Mouse (Mus musculus) common myeloid progenitor, adult 5-6 weeks (primary cell): ENCODE measurements around the gene Gm6902. TPM values are rescaled to one million over a fixed set of nuclear protein-coding genes. Genes with fewer than 3 reads are reported as not detected.
"Not testable (repeated sequence)": the region's sequence is repeated elsewhere in the genome, so short reads cannot be mapped to it uniquely, and the experiment has no call there.

Source experiments
- ATAC-seq: replicated peaks from 2 replicates; pipeline ENCODE4 v1.8.0; 2016; ENCODE audit warnings: low read depth, mild to moderate bottlenecking, moderate TSS enrichment, inconsistent platforms; ENCODE audit not compliant: poor library complexity, severe bottlenecking
- total RNA-seq: library from RNA; stranded (forward); fragments of 200-1000, 187-1606 nt; gene quantifications from 2 replicates; pipeline ENCODE4 v1.2.3, GENCODE M21; 2017

The Gm6902 gene
- not detected in 2 replicates for total RNA-seq

DNA sequence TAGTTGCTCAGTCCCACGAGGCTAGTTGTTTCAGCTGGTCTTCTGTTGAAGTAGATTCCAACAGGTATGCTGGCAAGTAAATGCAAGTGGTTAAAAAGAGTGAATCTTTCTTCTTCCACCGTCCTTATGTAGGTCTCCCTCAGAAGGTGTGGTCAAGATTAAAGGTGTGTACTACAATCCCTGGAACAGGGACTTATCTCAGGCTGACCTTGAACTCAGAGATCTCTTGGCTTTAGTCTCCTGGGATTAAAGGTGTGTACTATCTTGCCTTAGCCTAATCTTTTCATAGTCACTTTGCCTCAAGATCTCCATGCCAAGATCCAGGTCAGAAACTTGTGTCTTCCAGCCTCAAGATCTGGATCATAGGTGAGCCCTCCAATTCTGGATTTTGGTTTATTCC is at the start of gene Gm6902:
Gene Gm6902 (minus strand): TSS at position 101 of the 400 bp plus-strand sequence.
- ATAC-seq = not testable (repeated sequence)

DNA sequence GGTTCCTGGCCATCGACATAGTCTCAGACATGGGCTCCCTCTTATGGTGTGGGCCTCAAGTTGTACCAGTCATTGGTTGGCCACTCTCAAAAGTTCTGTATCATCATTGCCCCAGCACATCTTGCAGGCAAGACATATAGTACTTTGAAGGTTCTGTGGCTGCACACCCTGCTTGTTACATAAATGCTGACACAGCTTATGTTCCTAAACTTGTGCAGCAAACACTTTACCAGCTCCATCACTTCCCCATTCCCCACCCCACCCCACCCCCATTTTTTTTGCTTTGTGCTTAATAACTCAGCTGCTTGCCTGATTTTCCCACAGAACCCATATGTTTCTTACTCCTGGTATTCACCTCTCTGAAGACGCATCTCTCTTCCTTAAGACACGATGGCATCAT is 22.2 kb upstream of the Gm6902 start, which contains the start of gene Nlrp4e:
Gene Nlrp4e (plus strand): TSS at position 301 of the 400 bp plus-strand sequence.
- not testable (repeated sequence) for ATAC-seq

DNA sequence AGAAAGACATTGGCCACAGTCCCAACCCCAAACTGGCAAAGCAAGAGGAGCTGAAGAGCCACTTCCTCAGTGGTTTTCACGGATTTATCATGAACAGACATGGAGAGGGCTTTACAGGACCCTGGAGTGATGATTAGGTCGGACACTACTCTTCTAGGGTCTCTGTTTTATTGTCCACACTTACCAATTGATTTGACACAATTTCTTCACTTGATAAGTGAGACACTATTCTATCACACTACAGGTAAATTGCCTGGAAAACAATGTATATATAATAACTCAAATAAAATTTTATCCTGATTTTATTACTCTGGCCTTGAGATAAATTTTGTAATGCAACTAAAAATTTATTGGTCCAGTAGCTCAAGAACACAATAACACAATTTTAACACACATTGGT is 27.1 kb downstream of the Gm6902 start, which contains the start of gene Vmn1r166:
Gene Vmn1r166 (minus strand): TSS at position 101 of the 400 bp plus-strand sequence.
- ATAC-seq = not testable (repeated sequence)

Other genes with a start within 250 kb of the Gm6902 start
- gene Vmn1r163, start 223.4 kb downstream of the Gm6902 start, total RNA-seq = not detected in 2 replicates
- gene Gm8720, start 211.4 kb downstream of the Gm6902 start, total RNA-seq = not detected in 2 replicates
- gene Gm10662, start 134.4 kb downstream of the Gm6902 start, total RNA-seq = not detected in 2 replicates
- gene Vmn1r165, start 61.6 kb downstream of the Gm6902 start, total RNA-seq = not detected in 2 replicates
- gene Vmn1r166, start 27.2 kb downstream of the Gm6902 start, total RNA-seq = not detected in 2 replicates
- not detected in 2 replicates for gene Nlrp4e, start 22.3 kb upstream of the Gm6902 start, total RNA-seq
- gene Nlrp5, start 107.0 kb upstream of the Gm6902 start, total RNA-seq = not detected in 2 replicates
- not detected in 2 replicates for gene Vmn1r167, start 228.3 kb upstream of the Gm6902 start, total RNA-seq